Mouse (Mus musculus): ENCODE data around the gene Eml3.

GRCm38 (mm10) chr19:8919000-8919399 is 10.4 kb upstream of the Eml3 start:
- TF ChIP-seq CTCF (IDR thresholded peaks at IDR 0.05; ENCODE audit: extremely low read depth, insufficient read depth, insufficient read length, insufficient replicate concordance) (no peak), POLR2A (IDR thresholded peaks at IDR 0.05; ENCODE audit: low read depth, low read length) (no peak)

Data from spleen, adult 2 months (tissue).